Mouse (Mus musculus): ENCODE data around the gene Caskin2.
"Not testable (repeated sequence)": the region's sequence is repeated elsewhere in the genome, so short reads cannot be mapped to it uniquely, and the experiment has no call there.

Gene Caskin2

GRCm38 (mm10) chr11:115813507-115814296 lies at the start of gene Caskin2:
Caskin2 (minus strand) TSS chr11:115813639.
- peak; percentile 99 for DNase-seq (ENCODE audit: extremely low spot score, low spot score)

- peak; percentile 88 for DNase-seq (ENCODE audit: extremely low spot score, low spot score)
Measured at GRCm38 (mm10) chr11:115859143-115859945, 45.9 kb upstream of the Caskin2 start.

GRCm38 (mm10) chr11:115858354-115858753 lies 44.9 kb upstream of the Caskin2 start, which contains the start of gene Myo15b:
Myo15b (plus strand) TSS chr11:115858406.
- DNase-seq (ENCODE audit: extremely low spot score, low spot score) = peak; percentile 49

GRCm38 (mm10) chr11:115857936-115858335 lies 44.5 kb upstream of the Caskin2 start:
- no peak for DNase-seq (ENCODE audit: extremely low spot score, low spot score)

- DNase-seq (ENCODE audit: extremely low spot score, low spot score) = not testable (repeated sequence)
Measured at GRCm38 (mm10) chr11:115857146-115857545, 43.7 kb upstream of the Caskin2 start.

- DNase-seq (ENCODE audit: extremely low spot score, low spot score) = no peak
Measured at GRCm38 (mm10) chr11:115854674-115855073, 41.2 kb upstream of the Caskin2 start.

- no peak for DNase-seq (ENCODE audit: extremely low spot score, low spot score)
Measured at GRCm38 (mm10) chr11:115845819-115846218, 32.4 kb upstream of the Caskin2 start.

- no peak for DNase-seq (ENCODE audit: extremely low spot score, low spot score)
Measured at GRCm38 (mm10) chr11:115844240-115844639, 30.8 kb upstream of the Caskin2 start.

- DNase-seq (ENCODE audit: extremely low spot score, low spot score) = no peak
Measured at GRCm38 (mm10) chr11:115843891-115844239, 30.4 kb upstream of the Caskin2 start.

GRCm38 (mm10) chr11:115843141-115843890 lies 29.9 kb upstream of the Caskin2 start:
- no peak for DNase-seq (ENCODE audit: extremely low spot score, low spot score)

GRCm38 (mm10) chr11:115841961-115842550 lies 28.6 kb upstream of the Caskin2 start:
- no peak for DNase-seq (ENCODE audit: extremely low spot score, low spot score)

- DNase-seq (ENCODE audit: extremely low spot score, low spot score) = no peak
Measured at GRCm38 (mm10) chr11:115841044-115841443, 27.6 kb upstream of the Caskin2 start.

- no peak for DNase-seq (ENCODE audit: extremely low spot score, low spot score)
Measured at GRCm38 (mm10) chr11:115839732-115840131, 26.3 kb upstream of the Caskin2 start.

- no peak for DNase-seq (ENCODE audit: extremely low spot score, low spot score)
Measured at GRCm38 (mm10) chr11:115838895-115839311, 25.5 kb upstream of the Caskin2 start.

GRCm38 (mm10) chr11:115837606-115838345 lies 24.3 kb upstream of the Caskin2 start:
- no peak for DNase-seq (ENCODE audit: extremely low spot score, low spot score)

GRCm38 (mm10) chr11:115836656-115837395 lies 23.4 kb upstream of the Caskin2 start:
- no peak for DNase-seq (ENCODE audit: extremely low spot score, low spot score)

GRCm38 (mm10) chr11:115834033-115834432 lies 20.6 kb upstream of the Caskin2 start:
- no peak for DNase-seq (ENCODE audit: extremely low spot score, low spot score)

- DNase-seq (ENCODE audit: extremely low spot score, low spot score) = peak; percentile 58
Measured at GRCm38 (mm10) chr11:115833021-115833513, 19.6 kb upstream of the Caskin2 start.

- DNase-seq (ENCODE audit: extremely low spot score, low spot score) = peak; percentile 81
Measured at GRCm38 (mm10) chr11:115832523-115832922, 19.1 kb upstream of the Caskin2 start.

- peak; percentile 24 for DNase-seq (ENCODE audit: extremely low spot score, low spot score)
Measured at GRCm38 (mm10) chr11:115832064-115832463, 18.6 kb upstream of the Caskin2 start.

All from neural tube, embryonic 10.5 days (tissue).